Mouse (Mus musculus) left cerebral cortex, adult 9 months (tissue): Measurements from ENCODE around the gene Fgfr2.

Experiments used
- DNase-seq, 2 experiments: peaks; one replicate each; pipeline ENCODE4 v3.0.0; 2022; ENCODE audit warnings: low spot score in 2 of 2

The Fgfr2 gene

GRCm38 (mm10) chr7:132585695-132586491 lies 537.3 kb downstream of the Fgfr2 start:
- no peak for DNase-seq

- no peak for DNase-seq
These were observed 541.7 kb downstream of the Fgfr2 start for GRCm38 (mm10) chr7:132581441-132581840.

DNA sequence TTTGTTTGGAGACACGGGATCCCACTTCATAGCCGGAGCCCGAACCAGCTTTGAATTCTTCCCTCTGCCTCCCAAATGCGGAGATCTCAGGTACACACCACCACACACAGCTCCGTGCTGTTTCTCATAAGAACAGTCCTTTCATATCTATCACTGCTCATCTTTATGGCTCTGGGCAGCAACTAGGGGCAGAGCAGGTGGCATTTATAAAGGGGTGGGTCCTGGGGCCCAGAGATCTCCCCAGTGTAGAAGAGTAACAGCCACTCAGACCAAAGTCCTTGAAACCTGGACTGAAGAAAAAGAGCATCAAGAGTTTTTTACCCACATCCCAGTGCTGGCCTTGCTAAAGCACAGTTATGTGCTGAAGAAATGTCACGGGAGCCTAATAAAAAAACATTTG lies 542.6 kb downstream of the Fgfr2 start:
- DNase-seq: no peak

DNA sequence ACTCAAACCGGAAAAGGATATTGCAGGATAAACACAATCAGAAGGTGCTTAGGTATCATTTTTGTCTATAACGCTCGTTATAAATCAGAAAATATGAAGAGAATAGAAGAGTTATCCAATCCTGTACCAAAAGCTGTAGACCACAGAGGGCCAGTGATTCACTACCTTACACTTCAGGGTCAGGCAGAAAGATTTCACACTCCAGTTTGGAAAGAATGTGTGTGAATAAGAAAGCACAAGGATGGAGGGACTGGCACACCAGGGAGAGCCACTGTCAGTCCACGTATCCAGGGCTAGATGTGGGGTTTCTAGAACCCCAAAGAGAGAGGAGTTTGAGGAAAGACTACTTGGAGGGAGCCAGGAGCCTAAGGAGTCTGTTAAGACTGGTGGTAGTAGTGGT lies 546.3 kb downstream of the Fgfr2 start:
- DNase-seq: no peak

DNA sequence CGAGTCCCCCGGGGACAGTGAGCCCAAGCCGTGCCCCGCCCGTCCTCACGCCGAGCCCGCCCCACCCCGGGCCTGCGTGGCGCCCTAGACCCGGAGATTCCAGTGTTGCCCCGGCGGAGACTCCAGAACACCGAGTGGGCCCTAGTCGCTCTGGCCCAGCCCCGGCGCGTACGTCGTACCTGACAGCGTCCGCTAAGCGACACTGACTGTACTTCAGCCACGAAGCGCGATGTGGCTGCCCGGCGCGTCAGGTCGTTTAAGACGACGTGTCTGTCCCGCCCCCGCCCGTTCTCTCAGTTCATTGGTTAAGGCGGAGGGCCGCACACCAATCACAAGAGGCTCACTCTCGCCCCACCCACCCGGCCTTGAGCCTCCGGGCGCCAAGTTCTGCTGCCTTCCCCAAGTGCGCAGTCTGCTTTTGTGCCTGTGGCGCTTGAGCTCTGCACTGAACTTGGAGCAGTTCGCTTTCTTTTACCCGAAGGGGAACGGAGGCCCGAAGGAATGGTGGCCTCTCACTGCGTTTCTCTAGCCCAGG lies 547.0 kb downstream of the Fgfr2 start, which contains the start of gene Oat:
Gene Oat, minus strand, starts transcription at position 283 of the 535 bp plus-strand sequence.
- peak; percentile 79 to 96 for DNase-seq

- DNase-seq: peak; percentile 68 to 81
These were observed 547.5 kb downstream of the Fgfr2 start for GRCm38 (mm10) chr7:132575623-132576022.

GRCm38 (mm10) chr7:132574646-132575045 lies 548.5 kb downstream of the Fgfr2 start:
- DNase-seq: no peak

DNA sequence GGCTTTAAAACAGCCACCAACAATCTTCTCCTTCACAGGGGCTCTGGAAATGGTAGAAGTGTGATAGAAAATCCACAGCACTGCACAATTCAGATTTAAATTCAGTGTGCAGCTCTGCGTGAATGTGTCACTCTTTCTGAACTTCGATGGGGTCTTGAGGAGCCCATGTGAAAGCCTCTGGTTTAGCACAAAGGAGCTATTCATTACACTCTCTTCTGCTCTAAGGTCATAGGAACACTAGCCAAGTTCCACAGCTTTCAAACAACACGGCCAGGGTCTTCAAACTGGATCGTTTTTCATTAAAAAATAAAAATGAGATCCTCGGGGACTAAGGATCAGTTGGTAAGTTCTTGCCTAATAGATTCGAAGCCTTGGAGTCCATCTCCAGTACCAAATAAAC lies 549.9 kb downstream of the Fgfr2 start:
- DNase-seq: no peak

DNA sequence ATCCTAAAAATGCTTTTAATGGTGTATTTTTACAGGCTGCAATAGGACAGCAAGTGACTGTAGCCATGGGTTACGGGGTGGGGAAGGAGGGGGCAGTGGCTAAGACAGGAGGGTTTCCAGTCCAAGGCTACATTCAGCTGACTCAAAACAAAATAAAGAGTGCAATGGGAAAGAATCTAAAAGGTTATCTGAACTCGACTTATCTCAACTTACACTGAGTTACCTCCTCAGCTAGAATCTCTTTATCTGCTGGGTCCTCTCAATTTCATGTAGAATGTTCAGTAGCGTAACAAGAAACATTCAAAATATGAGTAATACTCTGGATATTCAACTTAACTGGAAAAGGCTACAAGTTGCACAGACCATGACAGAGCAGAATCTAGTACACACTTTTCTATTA lies 550.4 kb downstream of the Fgfr2 start:
- no peak for DNase-seq

- DNase-seq: no peak
These were observed 551.7 kb downstream of the Fgfr2 start for GRCm38 (mm10) chr7:132571481-132571880.

GRCm38 (mm10) chr7:132570071-132570470 lies 553.1 kb downstream of the Fgfr2 start:
- DNase-seq: no peak

DNA sequence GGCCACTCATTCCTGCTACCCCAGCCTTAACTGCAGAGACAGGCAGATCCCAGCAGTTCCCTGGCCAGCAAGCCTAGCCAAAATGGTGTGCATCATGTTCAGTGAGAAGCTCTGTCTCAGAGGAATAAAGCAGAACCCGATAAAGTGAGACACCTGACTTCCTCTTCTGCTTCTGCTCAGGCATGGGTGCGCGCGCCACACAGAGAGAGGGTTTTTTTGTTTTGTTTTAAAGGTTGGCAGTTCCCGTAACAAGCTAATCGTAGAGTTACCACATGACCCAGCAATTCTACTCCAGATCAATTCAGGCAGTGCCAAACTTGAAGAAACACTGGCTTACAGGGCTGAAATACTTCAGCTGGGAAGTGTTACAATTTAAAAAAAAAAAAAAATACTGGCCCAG lies 554.3 kb downstream of the Fgfr2 start:
- no peak for DNase-seq

DNA sequence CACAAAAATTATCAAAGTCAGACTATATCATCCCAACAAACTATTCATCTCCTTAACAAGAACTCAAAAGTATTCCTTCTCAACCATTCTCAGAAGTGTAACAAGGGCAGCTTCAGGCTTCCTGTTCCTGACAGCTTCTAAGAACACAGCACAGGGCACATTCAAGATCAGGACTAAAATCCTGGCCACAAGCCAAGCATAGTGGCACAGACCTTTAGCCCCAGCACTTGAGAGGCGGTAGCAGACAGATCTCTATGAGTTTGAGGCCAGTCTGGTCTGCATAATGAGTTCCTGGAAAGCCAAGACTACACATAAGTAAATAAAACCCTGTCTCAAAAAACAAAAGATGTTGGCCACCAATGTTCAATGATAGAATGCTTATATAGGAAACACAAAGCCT lies 557.3 kb downstream of the Fgfr2 start:
- DNase-seq: no peak

DNA sequence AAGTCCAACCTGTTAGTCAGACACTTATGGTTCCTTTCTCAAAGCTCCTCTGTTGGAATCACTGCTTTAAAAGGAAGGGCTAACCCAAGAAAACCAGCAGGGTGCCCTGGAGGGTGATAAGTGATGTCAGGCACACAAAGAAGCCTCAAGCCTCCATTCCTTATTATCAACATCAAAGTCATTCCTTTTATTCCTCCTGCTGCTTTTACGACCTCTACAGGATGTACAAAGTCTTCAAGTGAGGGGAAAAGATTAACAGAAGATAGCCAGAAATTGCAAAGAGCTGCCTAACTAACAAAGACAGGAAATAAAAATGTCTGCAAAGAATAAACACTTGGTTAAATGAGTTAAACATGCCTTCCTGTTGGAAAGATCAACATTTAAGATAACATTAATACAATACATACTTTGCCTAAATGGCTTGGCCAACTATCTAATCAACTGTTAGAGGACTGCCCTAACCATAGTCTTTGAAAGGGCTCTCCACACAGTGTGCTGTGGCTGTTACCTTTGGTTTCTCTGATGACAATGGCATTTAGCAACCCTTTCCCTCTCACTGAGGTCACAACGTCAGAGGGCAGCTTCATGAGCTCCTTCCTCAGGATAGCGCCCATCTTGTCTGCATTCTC lies 563.9 kb downstream of the Fgfr2 start:
- no peak for DNase-seq

GRCm38 (mm10) chr7:132558141-132558736 lies 564.9 kb downstream of the Fgfr2 start:
- no peak for DNase-seq

DNA sequence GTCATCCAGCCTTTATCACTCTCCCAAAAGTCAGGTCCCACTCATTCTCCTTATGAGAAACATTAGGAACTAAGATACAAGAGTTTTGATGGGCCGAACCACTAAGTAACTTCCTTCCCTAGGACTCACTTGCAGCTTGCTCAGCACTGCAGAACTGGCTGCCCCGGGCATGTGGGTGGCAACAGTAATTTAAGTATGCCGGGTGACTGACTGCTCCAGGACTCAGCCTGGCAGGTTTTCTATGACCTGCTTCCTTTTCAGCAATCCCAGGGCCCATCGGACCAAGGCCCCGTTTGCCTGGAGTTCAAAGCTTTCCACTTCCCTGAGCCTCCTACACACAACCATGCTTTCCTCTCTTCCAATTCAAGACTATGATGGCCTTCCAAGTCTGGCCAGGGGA lies 566.6 kb downstream of the Fgfr2 start:
- DNase-seq: no peak

GRCm38 (mm10) chr7:132555911-132556310 lies 567.2 kb downstream of the Fgfr2 start:
- no peak for DNase-seq

DNA sequence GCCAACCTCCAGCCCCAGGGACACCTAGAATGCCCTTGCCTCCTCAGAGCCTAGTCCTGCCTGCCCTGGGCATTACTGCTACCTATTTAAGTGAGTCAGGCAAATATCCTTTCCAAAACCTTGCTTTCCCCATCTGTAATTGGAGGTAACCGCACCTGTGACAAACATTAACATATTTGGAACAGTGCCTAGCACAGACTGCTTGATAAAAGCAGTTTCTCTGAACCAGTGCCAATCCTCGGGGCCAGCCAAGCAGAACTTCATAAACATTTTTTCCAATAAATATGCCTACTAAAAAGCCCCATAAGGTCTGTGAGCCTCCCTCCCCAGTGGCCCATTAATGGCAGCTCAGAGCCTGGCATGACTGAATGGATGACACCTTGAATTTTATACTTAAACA lies 569.1 kb downstream of the Fgfr2 start:
- DNase-seq: no peak

DNA sequence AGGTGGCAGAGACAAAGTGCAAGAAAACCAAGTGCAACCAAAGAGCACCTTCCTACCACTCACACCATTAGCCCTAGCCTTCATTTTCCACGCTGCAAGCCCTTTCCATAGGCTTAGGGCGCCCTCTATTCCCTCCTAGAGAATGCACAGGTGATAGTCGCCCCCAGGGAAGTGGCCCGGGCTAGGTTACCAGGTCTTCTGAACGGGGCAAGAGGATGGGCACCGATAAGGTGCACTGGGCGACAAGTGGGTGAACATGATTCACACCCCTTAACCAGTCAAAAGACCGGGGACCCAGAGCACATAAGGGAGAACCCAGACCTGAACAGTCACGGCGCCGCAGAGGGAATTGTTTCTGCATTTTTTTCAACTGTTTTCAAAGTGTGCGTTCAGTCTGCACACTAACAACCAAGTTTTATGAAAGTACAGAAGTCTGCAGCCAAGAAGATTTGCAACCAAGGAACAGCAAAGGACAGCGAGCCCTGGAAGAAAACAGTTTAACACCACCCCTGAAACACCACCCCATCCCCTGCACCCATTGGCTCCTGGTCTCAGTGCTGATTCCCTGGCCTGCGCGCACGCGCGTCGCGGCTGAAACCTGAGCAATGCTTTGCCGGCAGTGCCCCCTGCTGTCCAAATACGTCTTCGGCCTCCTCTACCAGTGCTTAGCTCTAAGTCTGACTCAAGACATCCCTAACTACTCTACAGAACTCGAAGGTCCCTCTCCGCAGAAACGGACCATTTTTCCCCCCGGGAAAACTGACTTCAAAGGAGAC lies 571.6 kb downstream of the Fgfr2 start:
- DNase-seq: peak; percentile 77 to 98

- no peak for DNase-seq
These were observed 576.0 kb downstream of the Fgfr2 start for GRCm38 (mm10) chr7:132547126-132547525.

GRCm38 (mm10) chr7:132542427-132542826 lies 580.7 kb downstream of the Fgfr2 start:
- DNase-seq: no peak

GRCm38 (mm10) chr7:132541566-132541965 lies 581.6 kb downstream of the Fgfr2 start:
- no peak for DNase-seq
